Comparison of ENCODE assay signal across 17 mouse cellular contexts in genomic region chr17:64751249-64751648, GRCm38 (mm10).
DNase-seq lines count a peak whose midpoint lies in the region; TF ChIP-seq lines count a peak whose summit lies in the region.
"Had no signal": no experiment of that assay in that cellular context is flagged by ENCODE, and none has a peak within 500 bp of the region (broad histone marks: within the 10 kb centered on the region; RNA-seq: fewer than 3 reads in every experiment).

No protein-coding gene starts in this region.

- no peak for TF ChIP-seq CTCF in cortical plate, adult 2 months (IDR thresholded peaks at IDR 0.05; ENCODE audit: extremely low read depth, insufficient read depth, low read length)
- TF ChIP-seq CTCF in layer of hippocampus, adult 2 months (conservative IDR thresholded peaks at IDR 0.05) = no peak

- no peak for TF ChIP-seq POLR2A in cortical plate, adult 2 months (IDR thresholded peaks at IDR 0.05; ENCODE audit: extremely low read depth, insufficient read depth, low read length)

- DNase-seq in gastrocnemius, adult 18-20 months (ENCODE audit: low spot score) = peak; percentile 67
- no peak for DNase-seq in gastrocnemius, postnatal 10 days
- peak; percentile 24 for DNase-seq in urinary bladder, postnatal 14 days (ENCODE audit: low spot score)
- no peak for DNase-seq in urinary bladder, postnatal 4 days (ENCODE audit: low spot score in 2 of 2)
- no peak for DNase-seq in left cerebral cortex, adult 18-20 months (ENCODE audit: low spot score in 2 of 2)
- DNase-seq in left cerebral cortex, adult 11 months (ENCODE audit: low spot score) = no peak
- DNase-seq in layer of hippocampus, adult 2 months (ENCODE audit: low spot score in 2 of 2) = no peak
- DNase-seq: cerebellum, postnatal 25 days; kidney, adult 18-20 months; lung, embryonic 14.5 days; right cerebral cortex, postnatal 25 days; thymus, postnatal 36 days had no signal

- peaks cover 2% of the 10 kb centered on the region for H3K4me1 ChIP-seq in cortical plate, adult 2 months (ENCODE audit: control insufficient read depth, insufficient read depth, low read length)
- H3K4me1 ChIP-seq: hindbrain, embryonic 15.5 days; midbrain, embryonic 13.5 days had no signal

- H3K27ac ChIP-seq in cortical plate, adult 2 months (ENCODE audit: insufficient read depth, low read length) = peak overlapping the region; percentile 37; the same call in 1 of the 2 replicates
- no peak overlapping the region for H3K27ac ChIP-seq in layer of hippocampus, adult 2 months
- H3K27ac ChIP-seq: hindbrain, embryonic 15.5 days; macrophage; midbrain, embryonic 13.5 days had no signal

- no peak overlapping the region for H3K4me3 ChIP-seq in cortical plate, adult 2 months (ENCODE audit: insufficient read depth, low read length)
- H3K4me3 ChIP-seq in layer of hippocampus, adult 2 months = no peak overlapping the region
- H3K4me3 ChIP-seq: erythroblast, embryonic 14.5 days; hindbrain, embryonic 15.5 days; midbrain, embryonic 13.5 days had no signal

Comparison
In these comparisons a context has a peak if more than half of its experiments do, and no peak if none do; other contexts are left out.
1. DNase-seq: peak in gastrocnemius, adult 18-20 months (single experiment) and urinary bladder, postnatal 14 days (single experiment); none in gastrocnemius, postnatal 10 days (single experiment), urinary bladder, postnatal 4 days (0 of 2), left cerebral cortex, adult 18-20 months (0 of 2), left cerebral cortex, adult 11 months (single experiment) and layer of hippocampus, adult 2 months (0 of 2).